Mouse (Mus musculus): ENCODE results near the gene Olfr180.

GRCm38 (mm10) chr16:58929292-58929691 is at the start of gene Olfr180:
- no peak for TF ChIP-seq CTCF (IDR thresholded peaks at IDR 0.05; ENCODE audit: low read depth)
- TF ChIP-seq EP300 (IDR thresholded peaks at IDR 0.05; ENCODE audit: low read depth), result no peak
